Mouse (Mus musculus): ENCODE measurements at regions not wholly inside any gene's neighbourhood (a gene's known extent, or its start where the extent isn't known, plus 50 kb on each side); places are given as distances from the start of the nearest gene placed in this dataset.

GRCm38 (mm10) chr8:88914657-88915056 lies 129.3 kb downstream of the Sall1 start:
- DNase-seq (ENCODE audit: low spot score in 2 of 2), result no peak
- intact Hi-C loops (cut with DNase I), result no loop called here

DNA sequence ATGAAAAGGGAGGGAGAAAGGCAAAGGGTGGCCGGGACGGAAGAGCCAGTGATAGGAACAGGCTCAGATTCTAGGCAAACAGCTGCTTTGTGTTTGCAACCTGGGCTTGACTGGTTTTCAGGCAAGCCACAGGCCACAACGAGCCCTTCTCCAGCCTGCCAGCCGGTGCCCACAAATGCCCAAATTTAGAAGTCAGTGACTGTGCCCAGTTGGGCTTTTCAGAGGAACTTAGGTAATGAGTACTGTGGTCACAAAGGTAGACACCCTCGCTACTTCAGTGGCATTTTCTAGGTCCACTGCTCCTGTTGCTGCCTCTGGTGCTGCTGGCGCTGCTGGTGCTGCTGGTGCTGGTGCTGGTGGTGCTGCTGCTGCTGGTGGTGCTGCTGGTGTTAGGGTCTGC lies 129.8 kb downstream of the Sall1 start:
- intact Hi-C loops (cut with DNase I), result no loop called here
- DNase-seq (ENCODE audit: low spot score in 2 of 2), result peak in 1 of 2 experiments; percentile 2

DNA sequence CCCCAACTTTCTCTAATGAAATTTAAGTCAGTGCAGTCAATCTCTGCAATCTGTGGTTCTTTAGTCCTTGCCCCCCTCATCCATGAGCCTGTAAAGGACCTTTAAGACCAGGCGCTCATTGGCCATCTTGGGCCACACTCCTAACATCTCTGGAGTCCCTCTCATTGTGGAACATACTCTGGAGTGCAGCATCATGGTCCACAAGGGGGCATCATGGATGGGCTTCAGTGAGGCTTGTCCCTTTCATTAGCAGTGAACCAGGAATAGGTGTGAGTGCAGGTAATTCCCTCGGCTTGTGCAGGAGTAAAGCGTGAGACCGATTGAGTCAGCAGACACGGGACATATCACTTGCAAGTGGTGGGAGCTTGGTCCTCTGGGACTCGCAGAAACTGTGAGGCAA lies 137.7 kb downstream of the Sall1 start:
- intact Hi-C loops (cut with DNase I), result no loop called here
- DNase-seq (ENCODE audit: low spot score in 2 of 2), result no peak

- DNase-seq (ENCODE audit: low spot score in 2 of 2), result no peak
- intact Hi-C loops (cut with DNase I), result no loop called here
Measured at GRCm38 (mm10) chr8:88903094-88903493, 140.9 kb downstream of the Sall1 start.

DNA sequence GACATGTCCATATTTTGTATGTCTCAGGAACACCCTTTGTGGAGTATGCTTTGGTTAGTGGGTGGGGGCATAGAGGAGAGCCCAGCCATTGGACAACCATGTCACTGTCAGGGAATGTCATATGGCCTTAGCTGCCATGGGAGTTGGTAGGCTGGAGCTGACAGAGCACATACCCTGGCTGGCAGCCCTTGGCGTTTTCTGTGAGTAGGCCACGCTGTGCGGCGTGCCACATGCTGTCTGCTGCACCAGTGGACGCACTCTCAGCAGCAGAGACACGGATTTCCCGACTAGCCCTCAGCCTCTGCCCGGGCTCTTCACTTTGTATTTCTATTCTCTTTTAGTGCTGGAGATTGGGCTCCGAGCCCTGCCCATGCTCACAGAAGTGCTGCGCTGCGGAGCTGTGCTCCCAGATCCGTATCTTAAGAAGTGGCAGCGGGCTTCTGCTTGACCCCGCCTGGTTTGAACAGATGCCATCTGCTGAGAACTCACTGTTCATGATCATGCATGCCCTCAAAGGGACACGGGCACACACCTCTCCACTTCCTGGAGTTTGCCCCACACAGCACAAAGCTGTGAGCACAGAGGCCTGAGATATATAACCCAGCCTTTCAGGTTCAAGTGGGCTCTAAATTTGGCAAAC lies 160.1 kb downstream of the Sall1 start:
- intact Hi-C loops (cut with DNase I), result no loop called here

GRCm38 (mm10) chr8:88879857-88880256 lies 164.1 kb downstream of the Sall1 start:
- intact Hi-C loops (cut with DNase I), result no loop called here
- DNase-seq (ENCODE audit: low spot score in 2 of 2), result no peak

More for the DNA sequence above, 160.1 kb downstream of the Sall1 start:
- DNase-seq (ENCODE audit: low spot score in 2 of 2), result no peak

DNA sequence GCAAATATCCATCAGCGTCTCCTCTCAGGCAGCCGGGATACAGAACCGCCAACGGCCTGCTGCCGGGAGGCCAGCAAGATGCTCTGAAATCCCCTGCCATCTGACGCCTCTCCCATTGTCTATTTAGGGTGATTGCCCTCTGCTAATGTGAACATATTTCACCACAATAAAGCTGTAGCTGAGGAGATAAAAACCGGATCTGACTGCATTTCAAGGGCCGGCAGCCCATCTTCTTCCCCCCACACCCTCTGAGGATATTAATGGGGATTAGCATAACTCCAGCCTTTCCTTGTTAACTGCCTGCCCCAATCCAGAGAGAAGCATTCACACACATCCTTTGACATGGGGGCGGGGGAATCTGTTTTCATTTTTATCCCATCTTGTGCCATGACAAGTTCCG lies 166.0 kb downstream of the Sall1 start:
- intact Hi-C loops (cut with DNase I), result no loop called here
- DNase-seq (ENCODE audit: low spot score in 2 of 2), result no peak

DNA sequence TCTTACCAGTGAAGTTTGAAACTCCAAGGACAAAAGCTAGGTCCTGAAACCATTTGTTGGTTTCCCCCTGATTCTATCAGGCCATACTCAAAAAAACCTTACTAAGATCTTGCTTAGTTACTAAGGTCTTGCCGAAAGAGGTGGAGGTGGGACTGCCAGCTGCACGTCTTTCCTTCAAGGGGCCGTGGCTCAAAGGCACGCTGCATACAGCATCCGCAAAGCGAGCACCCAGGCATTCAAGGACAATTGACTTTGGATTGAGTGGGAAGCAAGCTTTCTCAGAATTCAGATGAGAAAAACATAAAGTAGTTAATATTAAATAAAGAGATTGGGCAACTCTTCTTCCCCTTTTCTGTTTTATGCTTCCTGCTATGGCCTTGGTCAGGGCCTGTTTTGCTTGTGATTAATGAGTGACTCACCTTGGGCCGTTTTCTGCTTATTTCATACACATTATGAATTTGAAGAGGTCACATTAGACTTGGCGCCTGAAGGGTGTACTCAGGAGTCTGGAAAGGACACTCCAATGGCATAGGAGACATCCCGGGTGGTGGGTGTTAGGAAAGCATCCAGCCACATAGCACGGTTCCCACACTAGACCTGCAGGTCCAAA lies 166.1 kb downstream of the Cyld start:
- DNase-seq (ENCODE audit: low spot score in 2 of 2), result no peak
- intact Hi-C loops (cut with DNase I), result no loop called here

GRCm38 (mm10) chr8:88857216-88857615 lies 160.4 kb downstream of the Cyld start:
- no peak for DNase-seq (ENCODE audit: low spot score in 2 of 2)
- intact Hi-C loops (cut with DNase I), result no loop called here

DNA sequence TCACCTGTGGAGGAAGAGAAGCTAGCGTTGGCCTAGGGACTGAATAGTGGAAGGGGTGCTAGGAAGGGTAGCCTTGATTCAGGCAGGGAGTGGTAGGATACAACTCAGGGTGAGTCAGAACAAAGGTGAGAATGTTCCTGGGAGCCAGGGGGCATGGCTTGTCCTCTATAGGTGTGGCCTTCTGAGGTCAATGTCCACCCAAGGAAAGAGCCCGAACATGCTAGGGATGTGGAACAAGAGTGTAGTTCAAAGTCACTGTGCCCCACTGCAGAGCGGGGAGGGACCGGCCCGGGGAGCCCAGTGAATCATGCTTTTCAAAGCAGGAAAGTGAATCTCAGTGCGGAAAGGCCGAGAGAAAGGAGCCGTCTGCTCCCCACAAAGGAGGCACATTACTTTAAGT lies 156.4 kb downstream of the Cyld start:
- DNase-seq (ENCODE audit: low spot score in 2 of 2), result no peak
- intact Hi-C loops (cut with DNase I), result no loop called here

- intact Hi-C loops (cut with DNase I), result no loop called here
- no peak for DNase-seq (ENCODE audit: low spot score in 2 of 2)
Measured at GRCm38 (mm10) chr8:88845916-88846315, 149.1 kb downstream of the Cyld start.

DNA sequence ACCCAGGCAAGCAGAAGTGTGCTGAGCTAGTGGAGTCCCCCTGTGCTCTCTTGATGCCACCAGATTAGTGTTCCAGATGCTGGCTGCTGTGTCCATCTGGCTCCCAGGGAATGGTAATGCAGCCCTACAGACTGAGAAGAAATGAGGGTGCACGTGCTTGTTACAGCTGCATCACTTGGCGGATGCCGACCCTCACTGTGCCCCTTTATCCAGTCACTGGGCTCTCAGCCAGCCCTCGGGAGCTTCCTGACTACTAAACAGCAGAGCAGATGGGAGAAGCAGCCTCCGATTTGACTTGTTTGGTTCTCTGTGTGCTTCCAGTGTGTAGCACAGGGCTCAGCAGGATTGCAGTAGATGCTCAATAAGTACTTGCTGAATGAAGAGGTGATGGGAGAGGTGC lies 147.5 kb downstream of the Cyld start:
- intact Hi-C loops (cut with DNase I), result no loop called here
- peak; percentile 18 to 47 for DNase-seq (ENCODE audit: low spot score in 2 of 2)

- DNase-seq (ENCODE audit: low spot score in 2 of 2), result no peak
- intact Hi-C loops (cut with DNase I), result no loop called here
Measured at GRCm38 (mm10) chr8:88842451-88842850, 145.6 kb downstream of the Cyld start.

- no peak for DNase-seq (ENCODE audit: low spot score in 2 of 2)
- intact Hi-C loops (cut with DNase I), result no loop called here
Measured at GRCm38 (mm10) chr8:88840096-88840495, 143.3 kb downstream of the Cyld start.

GRCm38 (mm10) chr8:88835756-88836291 lies 139.0 kb downstream of the Cyld start:
- intact Hi-C loops (cut with DNase I), result no loop called here
- no peak for DNase-seq (ENCODE audit: low spot score in 2 of 2)

DNA sequence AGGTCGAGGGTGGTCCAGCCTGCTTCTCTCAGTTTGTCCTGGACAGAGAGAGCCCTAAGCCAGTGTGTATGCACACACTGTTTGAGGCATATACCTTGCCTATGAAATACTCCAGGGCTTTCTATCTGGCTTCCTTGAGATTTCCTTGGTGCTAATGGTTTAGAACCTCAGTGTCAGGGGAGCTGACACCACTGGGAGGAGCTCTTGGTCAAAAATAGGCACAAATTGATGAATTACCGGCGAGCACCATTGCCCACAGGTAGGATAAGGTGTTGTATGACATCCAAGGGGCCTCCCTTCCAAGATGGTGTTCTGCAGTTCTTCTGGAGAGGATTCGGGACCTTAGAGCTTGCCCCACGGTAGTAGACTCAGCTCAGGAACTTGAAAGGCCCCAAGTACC lies 129.0 kb downstream of the Cyld start:
- intact Hi-C loops (cut with DNase I), result no loop called here

DNA sequence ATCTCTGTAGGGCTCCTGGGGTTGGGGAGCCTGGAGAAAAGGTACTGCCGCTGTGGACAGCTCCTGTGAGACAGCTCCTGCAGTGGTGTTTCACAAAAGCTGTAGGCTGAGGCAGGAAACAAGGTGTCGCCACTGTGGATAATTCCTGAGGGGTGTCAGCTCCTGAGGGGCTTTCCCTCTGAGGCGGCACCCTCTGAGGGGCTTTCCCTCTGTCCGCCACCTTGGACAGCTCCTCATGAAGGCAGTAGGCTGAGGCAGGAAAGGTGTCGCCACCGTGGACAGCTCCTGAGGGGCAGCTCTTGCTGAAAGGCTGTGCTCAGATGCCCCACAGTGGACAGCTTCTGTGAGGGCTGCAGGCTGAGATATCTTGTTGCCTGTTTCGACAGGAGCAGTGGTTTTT lies 127.1 kb downstream of the Cyld start:
- intact Hi-C loops (cut with DNase I), result no loop called here
- no peak for DNase-seq (ENCODE audit: low spot score in 2 of 2)

More for the DNA sequence above, 129.0 kb downstream of the Cyld start:
- no peak for DNase-seq (ENCODE audit: low spot score in 2 of 2)

- intact Hi-C loops (cut with DNase I), result no loop called here
- DNase-seq (ENCODE audit: low spot score in 2 of 2), result peak in 1 of 2 experiments; percentile 4
Measured at GRCm38 (mm10) chr8:88820275-88820850, 123.5 kb downstream of the Cyld start.

GRCm38 (mm10) chr8:88816461-88816860 lies 119.6 kb downstream of the Cyld start:
- no peak for DNase-seq (ENCODE audit: low spot score in 2 of 2)
- intact Hi-C loops (cut with DNase I), result no loop called here

- DNase-seq (ENCODE audit: low spot score in 2 of 2), result no peak
- intact Hi-C loops (cut with DNase I), result no loop called here
Measured at GRCm38 (mm10) chr8:88814246-88814645, 117.4 kb downstream of the Cyld start.
